Mouse (Mus musculus) megakaryocyte-erythroid progenitor cell, adult 5-6 weeks (primary cell): Measurements from ENCODE around the gene Ccl2. TPM values are rescaled to one million over a fixed set of nuclear protein-coding genes. Genes with fewer than 3 reads are reported as not detected.

Experiments
- ATAC-seq: replicated peaks from 2 replicates; pipeline ENCODE4 v1.8.0; 2016; ENCODE audit warnings: mild to moderate bottlenecking, inconsistent platforms; ENCODE audit not compliant: severe bottlenecking, poor library complexity, low FRiP score, low TSS enrichment
- total RNA-seq, 2 experiments: library from RNA; stranded (forward) in 1 of 2; stranded (reverse) in 1 of 2; fragments of 200-1000, 215-1000 nt in 1 of 2; fragments of >200 nt in 1 of 2; fragmentation: Nextera tagmentation in 1 of 2; gene quantifications; 2 replicates each; pipeline ENCODE4 v1.2.3; 2014 to 2017

Gene Ccl2
- total RNA-seq (2014; fragmentation: Nextera tagmentation), result not detected in 2 replicates
- total RNA-seq (2017), result 0.99 TPM in 1 of 2 replicates, not detected in the other

DNA sequence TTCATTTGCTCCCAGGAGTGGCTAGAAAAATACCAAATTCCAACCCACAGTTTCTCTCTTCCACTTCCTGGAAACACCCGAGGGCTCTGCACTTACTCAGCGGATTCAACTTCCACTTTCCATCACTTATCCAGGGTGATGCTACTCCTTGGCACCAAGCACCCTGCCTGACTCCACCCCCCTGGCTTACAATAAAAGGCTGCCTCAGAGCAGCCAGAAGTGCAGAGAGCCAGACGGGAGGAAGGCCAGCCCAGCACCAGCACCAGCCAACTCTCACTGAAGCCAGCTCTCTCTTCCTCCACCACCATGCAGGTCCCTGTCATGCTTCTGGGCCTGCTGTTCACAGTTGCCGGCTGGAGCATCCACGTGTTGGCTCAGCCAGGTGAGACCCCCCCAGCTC is at the start of gene Ccl2:
Gene Ccl2, plus strand, starts transcription at position 216 of the 400 bp plus-strand sequence.
- ATAC-seq, result 0 out of 2 replicates have a peak, but pooled peaks have one; percentile 14

DNA sequence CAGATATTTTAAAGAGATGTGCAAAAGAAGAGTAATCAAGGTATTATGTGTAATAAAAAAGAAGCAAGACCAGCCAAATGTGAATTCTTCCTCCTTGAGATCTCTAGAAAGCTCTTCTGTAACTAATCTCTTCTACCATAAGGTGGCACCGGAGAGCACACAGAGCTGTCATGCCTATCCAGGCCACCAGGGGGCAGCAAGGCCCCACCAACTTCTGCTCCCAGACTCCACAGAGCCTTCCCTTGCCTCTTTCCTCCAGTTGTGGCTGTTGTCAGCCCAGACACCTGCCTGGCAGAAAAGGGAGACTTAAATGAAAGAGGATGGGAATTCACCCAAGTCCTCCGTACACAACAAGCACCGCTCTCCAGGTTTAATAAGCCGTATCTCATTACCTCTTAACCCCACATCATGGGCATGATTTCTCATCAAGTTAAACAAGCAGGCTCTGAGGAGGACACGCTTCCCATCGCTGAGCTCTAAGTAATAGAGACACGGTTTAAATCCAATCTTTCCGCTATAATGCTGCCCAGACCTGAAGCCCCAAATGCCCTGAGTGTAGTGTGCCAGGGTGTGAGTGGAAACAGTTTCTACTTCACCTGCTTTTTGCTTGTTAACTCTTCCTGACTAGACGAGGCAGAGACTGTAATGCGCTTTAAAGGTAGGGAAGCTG is 39.1 kb upstream of the Ccl2 start:
- peak; percentile 77 for ATAC-seq

DNA sequence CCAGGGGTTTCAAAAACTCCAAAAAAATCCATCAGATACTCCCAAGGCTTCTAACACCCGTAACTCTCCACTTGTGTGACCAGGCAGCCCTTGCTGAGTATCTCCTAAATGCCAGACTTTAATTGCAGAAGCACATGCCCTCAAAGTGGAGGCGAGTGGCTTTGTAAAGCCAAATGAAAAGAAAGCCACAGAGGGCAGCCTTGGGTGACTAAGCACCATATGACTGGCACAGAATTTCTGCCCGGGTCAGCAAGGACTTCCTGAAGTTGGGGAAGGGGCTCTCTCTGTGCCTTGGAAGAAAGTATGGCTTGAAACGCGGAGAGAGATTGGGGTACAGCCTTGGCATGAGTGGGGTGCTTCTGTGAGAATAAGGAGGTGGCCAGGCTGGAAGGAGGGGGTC is 38.3 kb upstream of the Ccl2 start:
- ATAC-seq, result no peak

DNA sequence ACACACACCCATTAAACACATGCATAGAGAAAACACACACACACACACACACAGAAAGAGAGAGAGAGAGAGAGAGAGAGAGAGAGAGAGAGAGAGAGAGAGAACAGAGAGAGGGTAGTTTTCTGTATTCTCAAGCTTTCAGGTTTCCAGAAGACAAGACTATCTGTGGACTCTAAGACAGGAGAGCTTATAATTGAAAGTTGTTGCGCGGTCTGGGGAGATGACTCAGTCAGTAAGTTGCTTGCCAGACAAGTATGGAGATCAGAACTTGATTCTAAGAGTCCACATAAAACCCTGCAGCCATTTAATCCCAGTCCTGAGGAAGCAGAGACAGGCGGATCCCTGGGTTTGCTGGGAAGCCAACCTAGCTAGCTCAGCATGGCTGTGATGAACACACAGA is 36.7 kb upstream of the Ccl2 start:
- ATAC-seq, result no peak

DNA sequence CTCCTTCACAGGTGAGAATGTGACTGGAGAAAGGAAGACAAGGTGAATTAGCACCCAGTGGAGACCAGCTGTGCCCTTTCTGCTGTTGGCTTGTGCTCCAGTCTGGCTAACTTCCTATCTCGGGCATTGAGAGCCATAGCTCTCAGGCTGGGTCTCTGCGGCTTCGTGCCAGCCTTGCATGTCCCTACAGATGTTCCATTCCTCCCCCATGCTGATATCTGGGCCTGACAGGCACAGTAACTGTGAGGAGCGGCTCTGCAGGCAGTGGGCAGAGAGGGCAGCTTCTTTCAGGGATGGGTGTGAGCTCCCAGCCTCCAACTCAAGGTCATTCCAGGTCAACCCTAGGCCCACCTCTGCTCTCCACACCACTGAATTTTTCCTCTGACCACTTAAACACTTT is 35.9 kb upstream of the Ccl2 start:
- ATAC-seq, result peak; percentile 83

DNA sequence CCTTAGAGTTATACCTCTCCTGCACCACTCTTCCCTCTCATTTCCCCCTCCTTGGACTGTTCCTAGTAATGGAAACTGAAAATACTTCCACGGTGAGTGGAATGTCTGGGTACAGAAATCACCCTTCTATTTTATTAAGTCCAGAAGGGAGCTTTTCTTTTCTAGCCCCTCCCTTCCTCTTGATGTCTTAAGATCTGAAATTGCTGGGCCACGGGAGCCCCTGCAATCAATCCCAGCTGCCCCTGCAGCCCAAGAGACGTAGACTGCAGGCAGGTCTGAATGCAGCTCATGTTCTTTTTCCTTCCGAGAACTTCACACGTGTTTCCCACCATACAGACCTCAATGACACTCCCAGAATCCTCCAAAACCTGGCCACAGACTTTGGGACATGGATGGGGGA is 34.8 kb upstream of the Ccl2 start:
- no peak for ATAC-seq

DNA sequence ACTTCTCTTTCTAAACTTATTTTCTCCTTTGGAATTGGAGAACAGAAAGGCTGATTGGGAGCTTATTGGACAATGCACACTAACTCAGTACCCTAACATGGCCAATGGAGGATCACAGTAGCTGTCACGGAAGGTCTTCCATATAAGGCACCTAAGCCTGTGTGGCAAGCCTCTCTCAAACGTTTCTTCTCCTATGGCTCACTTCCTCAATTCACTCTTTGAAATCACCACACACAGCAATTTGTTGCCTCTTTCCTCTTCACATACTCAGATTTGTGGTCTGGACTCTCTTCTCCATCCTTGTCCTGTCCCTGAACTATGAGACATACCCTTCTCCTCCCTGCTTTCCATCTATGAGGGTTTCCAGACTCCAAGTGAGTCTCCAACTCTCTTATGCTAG is 30.6 kb upstream of the Ccl2 start:
- ATAC-seq, result no peak

DNA sequence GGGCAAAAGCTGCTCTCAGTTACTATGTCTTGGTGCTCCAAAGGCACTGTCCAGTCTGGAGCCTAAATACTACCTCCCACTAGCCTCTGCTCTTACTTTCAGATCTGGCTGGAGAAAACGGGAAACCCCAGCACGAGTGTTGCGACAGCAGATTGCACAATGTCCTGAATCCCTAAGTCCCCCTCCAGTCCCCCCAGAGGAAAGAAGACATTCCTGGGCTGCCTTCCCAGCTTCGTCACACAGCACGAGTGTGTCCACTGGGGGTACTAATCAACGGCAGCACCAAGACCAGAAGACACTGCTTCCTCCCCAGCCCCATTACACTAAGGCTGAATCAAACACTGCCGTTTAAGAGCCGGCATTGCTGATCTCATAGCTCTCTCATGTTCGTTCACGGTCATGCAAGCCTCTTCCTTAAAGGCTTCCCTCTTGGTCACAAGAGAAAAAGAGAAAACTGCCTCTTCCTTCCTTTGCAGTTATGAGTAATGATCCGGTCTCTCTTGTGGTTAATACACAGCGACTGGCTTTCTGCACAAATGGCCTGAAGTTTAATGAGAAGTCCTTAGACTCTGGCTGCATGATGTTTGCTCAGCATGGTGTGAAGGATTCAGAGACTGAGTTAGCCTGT is 28.5 kb upstream of the Ccl2 start:
- ATAC-seq, result no peak

DNA sequence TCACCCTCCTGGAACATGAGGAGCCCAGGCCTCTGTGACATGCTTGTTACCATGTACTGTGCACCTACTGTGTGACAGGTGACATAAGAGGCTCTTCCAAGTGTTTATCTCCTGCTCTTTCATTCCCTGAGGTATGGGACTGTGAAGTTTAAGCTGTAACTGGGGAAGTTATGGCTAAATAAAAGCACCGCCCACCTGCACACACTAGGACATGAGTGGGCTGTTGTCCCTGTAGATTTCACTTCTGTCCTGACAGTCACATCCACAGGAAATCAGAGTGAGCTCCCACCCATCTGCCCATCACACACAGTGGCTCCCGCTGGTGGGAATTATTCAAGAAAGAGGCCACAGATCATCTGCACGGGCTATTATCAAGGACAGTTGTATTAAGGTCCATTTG is 25.3 kb upstream of the Ccl2 start:
- ATAC-seq, result no peak

DNA sequence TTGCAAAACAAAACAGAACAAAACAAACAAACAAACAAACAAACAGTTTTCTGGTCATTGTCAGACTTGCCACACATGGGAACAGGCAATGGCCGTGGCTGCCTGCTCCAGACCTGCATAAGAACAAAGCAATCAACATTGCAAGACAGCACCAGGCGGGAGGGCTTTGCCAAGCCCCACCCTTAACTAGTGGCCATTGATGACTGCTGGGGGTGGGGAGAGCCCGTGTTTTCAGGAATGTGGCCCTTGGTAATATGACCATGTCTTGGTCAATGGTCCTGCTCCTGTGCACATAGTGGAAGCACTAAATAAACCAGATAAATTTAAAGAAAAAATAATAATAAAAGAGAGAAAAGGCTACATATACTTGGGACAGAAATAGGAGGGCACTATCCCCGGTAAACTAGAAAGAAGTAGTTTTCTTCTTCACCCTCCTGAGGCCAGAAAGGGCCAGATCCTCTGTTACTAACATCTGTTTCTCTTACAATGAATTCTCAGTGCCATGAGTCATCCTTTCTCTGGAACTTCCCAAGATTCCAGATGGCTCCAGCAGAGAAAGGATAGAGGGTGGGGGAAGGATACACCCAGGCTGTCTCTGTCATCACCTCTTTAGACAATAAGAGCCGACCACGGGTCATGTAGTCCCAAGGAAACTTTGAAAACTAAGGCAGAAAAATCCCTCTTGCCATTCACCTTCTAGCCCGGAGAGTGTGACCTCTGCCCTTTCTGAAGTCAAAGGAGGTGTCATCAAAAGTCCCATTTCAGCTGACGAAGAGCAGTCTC is 23.8 kb upstream of the Ccl2 start:
- ATAC-seq, result no peak

DNA sequence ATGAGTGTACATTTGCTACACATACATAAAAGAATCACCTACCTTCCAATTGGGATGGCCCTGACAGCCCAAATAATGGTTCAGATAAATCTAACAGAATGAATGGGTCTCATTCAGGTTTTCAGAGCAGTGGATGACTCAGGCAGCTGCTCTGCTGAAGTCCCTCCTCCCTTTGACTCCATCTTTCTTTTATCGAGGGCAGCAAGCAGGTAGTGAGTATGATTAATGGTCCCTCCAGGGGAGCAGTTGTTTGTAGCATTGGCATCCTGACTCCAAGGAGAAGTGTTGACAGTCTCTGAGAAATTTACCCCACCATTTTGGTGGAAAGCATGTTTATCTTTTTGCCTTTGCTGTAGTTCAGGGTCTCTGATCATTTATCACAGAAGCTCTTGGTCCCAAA is 21.6 kb upstream of the Ccl2 start:
- no peak for ATAC-seq

DNA sequence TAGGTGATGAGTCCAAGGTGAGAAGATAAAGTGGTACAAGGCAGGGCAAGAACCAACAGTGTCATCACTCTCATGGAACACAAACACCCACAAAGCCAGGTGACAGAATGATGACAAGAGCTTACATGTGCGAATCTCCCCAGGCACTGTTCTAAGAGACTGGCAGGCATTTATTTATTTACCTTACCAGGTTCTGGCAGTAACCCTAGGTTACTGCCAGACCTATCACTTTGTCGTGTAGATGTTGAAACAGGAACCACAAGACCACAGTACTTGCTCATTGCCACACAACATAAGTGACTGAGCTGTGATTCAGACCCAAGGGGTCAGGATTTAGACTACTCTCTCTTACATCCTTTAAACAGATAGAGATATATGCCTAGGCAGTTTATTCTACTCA is 20.3 kb upstream of the Ccl2 start:
- ATAC-seq, result no peak

DNA sequence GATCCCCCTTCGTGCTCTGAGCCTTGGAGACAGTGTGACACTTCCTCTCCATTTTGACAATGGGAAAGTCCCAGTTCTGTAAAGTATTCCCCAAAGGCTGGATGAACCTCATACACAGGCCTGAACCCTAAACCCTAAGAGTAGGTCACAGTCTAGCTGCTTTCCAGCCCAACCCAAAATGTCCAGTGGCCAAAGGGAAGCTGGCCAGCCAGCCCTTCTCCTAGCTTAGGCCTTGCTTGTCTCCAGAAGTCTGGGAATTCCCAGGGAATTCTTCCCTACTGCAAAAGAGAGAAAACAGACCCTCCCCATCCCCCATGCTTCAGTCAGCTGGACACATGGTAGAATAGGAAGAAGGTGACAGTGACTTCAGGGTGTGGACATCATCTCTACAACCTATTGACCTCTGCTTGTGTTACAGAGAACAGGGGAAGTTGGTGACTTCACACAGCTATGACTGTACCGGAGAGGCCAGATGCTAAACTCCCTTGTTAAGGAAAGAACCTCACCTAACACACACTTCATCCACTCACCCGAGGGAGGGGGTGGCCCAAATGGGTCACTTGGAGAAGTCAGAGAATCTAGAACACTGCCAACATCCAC is 19.1 kb upstream of the Ccl2 start:
- ATAC-seq, result no peak

DNA sequence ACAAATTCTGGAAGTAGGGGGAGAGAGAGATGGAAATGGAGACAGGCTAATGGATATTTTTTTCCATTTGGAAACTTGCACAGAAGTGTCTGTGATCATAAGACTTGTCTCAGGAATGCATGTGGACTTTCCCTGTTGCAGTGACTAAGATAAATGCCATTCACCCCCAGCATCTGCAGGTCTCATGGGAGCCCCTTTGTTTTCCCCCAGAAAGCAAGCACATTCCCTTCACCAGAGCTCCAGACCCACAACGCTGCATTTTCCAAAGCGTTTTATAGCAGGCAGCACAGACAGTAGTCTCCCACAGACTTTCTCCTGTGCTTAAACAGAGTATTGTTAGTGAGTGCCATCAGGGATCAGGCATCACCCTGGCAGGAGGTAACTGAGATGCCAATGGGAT is 16.0 kb upstream of the Ccl2 start:
- no peak for ATAC-seq

DNA sequence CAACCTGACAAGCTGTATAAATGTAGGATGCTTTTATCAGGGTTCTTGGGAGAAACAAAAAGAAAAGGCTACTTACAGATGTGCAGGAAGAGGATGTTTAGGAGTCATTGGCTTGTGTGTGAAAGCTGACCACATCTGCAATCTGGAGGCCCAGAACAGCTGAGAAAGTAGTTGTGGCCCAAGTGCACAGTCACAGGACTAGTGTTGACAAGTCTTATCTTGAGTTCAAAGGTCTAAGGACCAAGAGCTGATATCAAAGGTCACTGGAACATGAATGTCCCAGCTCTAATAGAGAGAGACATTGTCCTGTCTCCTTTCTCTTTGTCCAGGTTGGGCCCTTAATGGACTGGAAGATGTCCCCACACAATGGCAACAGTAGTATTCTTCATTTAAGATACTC is 15.6 kb upstream of the Ccl2 start:
- no peak for ATAC-seq

DNA sequence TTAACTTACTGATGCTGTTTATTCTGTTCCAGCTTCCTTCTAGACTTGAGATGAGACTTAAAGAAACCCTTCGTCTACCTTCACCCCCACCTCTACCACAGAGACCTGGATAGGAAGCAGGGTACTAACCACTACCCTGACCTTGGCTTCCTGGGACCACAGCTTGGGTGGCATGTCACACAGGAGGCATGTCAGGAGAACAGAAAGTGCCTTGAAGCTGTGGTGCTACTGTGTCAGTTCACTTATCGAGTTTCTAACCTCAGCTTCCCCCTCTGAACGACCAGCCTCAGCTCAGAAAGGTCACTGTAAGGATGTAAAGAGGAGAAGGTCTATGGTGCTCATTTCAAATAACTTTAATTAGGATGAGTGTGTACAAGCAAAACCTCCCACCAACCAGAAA is 14.0 kb upstream of the Ccl2 start:
- ATAC-seq, result no peak

DNA sequence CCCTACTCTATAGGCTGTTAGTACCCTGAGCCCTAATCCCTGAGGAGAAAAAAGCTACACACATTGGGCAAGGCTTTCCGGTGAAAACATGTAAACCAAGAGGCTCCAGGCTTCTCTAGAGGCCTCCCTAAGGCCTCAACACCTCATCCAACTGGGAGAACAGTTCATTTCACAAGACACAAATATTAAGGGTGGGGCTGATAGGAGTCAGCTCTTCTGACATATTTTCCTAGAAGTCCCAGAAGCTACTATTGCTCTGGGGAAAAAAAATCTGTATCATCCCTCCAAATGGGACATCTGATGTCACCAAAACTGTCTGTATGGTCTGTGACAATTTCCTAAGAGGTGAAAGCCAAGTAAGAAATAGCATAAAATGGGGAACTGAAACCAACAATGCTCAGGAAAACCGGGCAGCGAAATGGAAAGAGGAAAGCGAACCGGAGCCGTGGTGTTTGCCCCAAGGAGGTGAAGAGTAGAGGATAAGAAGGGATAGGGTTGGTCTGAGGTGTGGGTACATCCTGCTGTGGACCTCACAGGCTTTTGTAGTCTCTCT is 12.8 kb upstream of the Ccl2 start:
- no peak for ATAC-seq

DNA sequence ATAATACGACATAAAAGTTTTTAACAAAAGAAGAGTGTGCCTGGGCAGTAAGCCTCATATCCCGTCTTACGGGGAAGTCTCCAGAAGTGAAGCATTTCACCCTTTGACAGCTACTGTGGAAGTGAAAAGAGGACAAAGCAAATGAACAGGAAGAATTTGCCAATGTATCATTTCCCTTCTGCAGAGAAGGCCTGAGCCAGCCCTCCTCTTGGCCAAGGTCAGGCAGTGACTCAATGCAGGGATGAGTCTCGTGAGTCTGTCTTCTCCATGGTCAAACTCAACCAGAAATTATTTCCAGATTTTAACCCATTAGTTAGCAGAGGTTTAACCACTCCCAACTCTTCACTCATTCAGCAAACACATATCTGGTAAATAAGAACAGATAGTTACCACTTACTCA is 11.6 kb upstream of the Ccl2 start:
- ATAC-seq, result no peak

DNA sequence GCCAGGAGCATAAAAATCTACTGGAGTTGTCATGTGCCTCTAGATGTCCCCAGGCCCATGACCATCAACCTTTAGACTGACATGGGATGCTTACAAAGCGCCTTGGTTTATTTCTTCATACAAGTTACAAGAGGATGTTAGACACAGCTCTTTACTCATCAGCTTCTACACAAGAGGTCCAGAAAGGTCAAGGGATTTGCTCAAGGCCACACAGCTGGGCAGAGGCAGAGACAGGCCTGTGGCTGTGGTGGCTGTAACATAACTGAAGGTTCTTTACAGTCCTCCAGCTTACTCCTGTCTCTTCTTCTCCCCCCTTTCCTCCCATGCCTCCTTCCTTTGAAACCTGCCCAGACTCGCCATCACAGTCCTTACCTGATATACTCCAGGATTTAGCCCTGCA is 5.2 kb upstream of the Ccl2 start:
- ATAC-seq, result no peak

DNA sequence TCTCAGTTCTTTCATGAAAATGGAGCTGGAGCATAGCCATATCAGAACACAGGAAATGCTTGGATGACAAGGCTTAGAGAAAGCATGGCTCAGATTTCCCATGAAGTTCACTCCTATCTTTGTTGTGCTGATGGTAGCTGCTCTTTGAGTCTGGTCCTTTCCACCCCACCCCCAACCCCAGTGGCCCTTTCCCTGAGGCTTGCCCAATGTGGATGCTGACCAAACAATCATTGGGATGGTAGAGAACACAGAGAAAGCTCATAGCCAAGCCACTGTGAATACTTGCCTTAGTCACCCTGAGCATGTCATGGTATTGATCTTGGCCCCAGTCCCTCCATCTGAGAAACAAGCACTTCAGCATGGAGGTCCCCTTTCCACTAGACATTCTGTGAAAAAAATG is 3.2 kb upstream of the Ccl2 start:
- no peak for ATAC-seq
